Mouse (Mus musculus) forelimb bud, embryonic 11.5 days (tissue): ENCODE results near the gene Creb3l1.

Source experiments
- DNase-seq: peaks from one replicate; pipeline ENCODE4 v3.0.0-alpha.2; 2012; ENCODE audit warnings: low read depth, low spot score

Gene Creb3l1

GRCm38 (mm10) chr2:91945483-91945882 is 78.8 kb downstream of the Creb3l1 start, which contains the start of gene Gm9821:
TSS of gene Gm9821 (plus strand) at chr2:91945703.
- DNase-seq = no peak

GRCm38 (mm10) chr2:91944170-91944950 is 79.9 kb downstream of the Creb3l1 start:
- DNase-seq = peak; percentile 80

GRCm38 (mm10) chr2:91942356-91942755 is 81.9 kb downstream of the Creb3l1 start:
- DNase-seq = no peak

GRCm38 (mm10) chr2:91939303-91939935 is 84.9 kb downstream of the Creb3l1 start:
- DNase-seq = no peak

- no peak for DNase-seq
Observed at GRCm38 (mm10) chr2:91936154-91936553, 88.1 kb downstream of the Creb3l1 start.

- DNase-seq = no peak
Observed at GRCm38 (mm10) chr2:91934826-91935525, 89.3 kb downstream of the Creb3l1 start.

- no peak for DNase-seq
Observed at GRCm38 (mm10) chr2:91934016-91934415, 90.3 kb downstream of the Creb3l1 start.

- no peak for DNase-seq
Observed at GRCm38 (mm10) chr2:91933471-91933870, 90.8 kb downstream of the Creb3l1 start.

GRCm38 (mm10) chr2:91932737-91933350 is 91.5 kb downstream of the Creb3l1 start:
- no peak for DNase-seq
